Mouse (Mus musculus) intestine, embryonic 14.5 days (tissue): Measurements from ENCODE around the gene Stab1. TPM values are rescaled to one million over a fixed set of nuclear protein-coding genes. Genes with fewer than 3 reads are reported as not detected.

Experiments used
- ATAC-seq: fragments of 200-750 bp; cut with Nextera tagmentation; replicated peaks from 2 replicates; pipeline ENCODE4 v1.8.0; 2017; ENCODE audit warnings: low read depth, moderate number of reproducible peaks, moderate TSS enrichment, moderate library complexity; ENCODE audit not compliant: low FRiP score, low TSS enrichment
- DNase-seq: peaks from one replicate; pipeline ENCODE4 v3.0.0-alpha.2; 2018; ENCODE audit warnings: low spot score
- H3K27ac ChIP-seq: fragments of 300-500 bp; sonication (generic); 2 replicates; pipeline ENCODE4 v1.5.1; 2014; ENCODE audit warnings: low read depth, mild to moderate bottlenecking, control low read depth
- H3K27me3 ChIP-seq: fragments of 300-500 bp; sonication (generic); replicated peaks from 2 replicates; pipeline ENCODE4 v1.6.1; 2014; ENCODE audit warnings: low read length, control low read depth; ENCODE audit not compliant: control insufficient read depth, insufficient read depth
- H3K36me3 ChIP-seq: fragments of 300-500 bp; sonication (generic); 2 replicates; pipeline ENCODE4 v1.6.1; 2014; ENCODE audit warnings: low read length, control low read depth; ENCODE audit not compliant: control insufficient read depth, insufficient read depth
- H3K4me1 ChIP-seq: fragments of 300-500 bp; sonication (generic); replicated peaks from 2 replicates; pipeline ENCODE4 v1.6.1; 2014; ENCODE audit warnings: low read length, control low read depth, mixed read lengths; ENCODE audit not compliant: control insufficient read depth, insufficient read depth
- H3K4me2 ChIP-seq: fragments of 300-500 bp; sonication (generic); 2 replicates; pipeline ENCODE4 v1.6.1; 2014; ENCODE audit warnings: low read length
- H3K4me3 ChIP-seq: fragments of 300-500 bp; sonication (generic); 2 replicates; pipeline ENCODE4 v1.5.1; 2014; ENCODE audit warnings: low read depth, low read length, control low read depth, mixed read lengths
- H3K9ac ChIP-seq: fragments of 300-500 bp; sonication (generic); 2 replicates; pipeline ENCODE4 v1.6.1; 2014; ENCODE audit warnings: mild to moderate bottlenecking, low read length
- H3K9me3 ChIP-seq: fragments of 300-500 bp; sonication (generic); 2 replicates; pipeline ENCODE4 v1.6.1; 2016; ENCODE audit warnings: low read length, control low read depth; ENCODE audit not compliant: control insufficient read depth
- WGBS: fragments of 180-500 bp; shearing (Covaris S2); extraction: QIAGEN DNeasy Blood & Tissue Kit; methylation state at CpG from one replicate; pipeline ENCODE4 v1.1.7; 2014; 5-methylcytosine and 5-hydroxymethylcytosine counted together
- polyA plus RNA-seq: library from polyadenylated mRNA; unstranded; fragments of >200 nt; fragmentation: Nextera tagmentation; extraction: Ambion mirVana; gene quantifications from 2 replicates; pipeline ENCODE4 v1.2.1, GENCODE M21; 2014

Stab1 gene
- polyA plus RNA-seq: 35.8 and 41.0 TPM in 2 replicates

DNA sequence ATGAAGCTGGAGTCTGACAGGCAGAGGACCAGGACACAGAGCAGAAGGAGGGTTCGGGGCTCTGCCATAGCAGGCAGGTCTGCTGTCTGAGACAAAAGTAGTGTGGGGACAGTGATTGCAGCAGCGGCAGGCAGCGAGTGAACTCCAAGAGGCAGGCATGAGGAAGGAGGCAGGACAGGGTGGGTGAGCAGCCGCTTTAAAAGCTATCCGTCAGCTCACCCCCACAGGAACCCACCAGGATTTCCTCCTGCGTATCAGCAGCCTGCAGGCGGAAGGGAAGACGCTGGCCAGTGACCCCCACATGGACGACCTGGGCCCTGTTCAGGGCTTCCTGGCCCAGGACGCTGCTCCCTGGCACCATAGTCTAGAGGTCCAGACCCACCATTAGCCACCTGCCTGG lies at the start of gene Stab1:
Stab1 (minus strand) TSS at position 217 of the 400 bp plus-strand sequence.
- ATAC-seq (no peak), DNase-seq (no peak)
- WGBS: 38% methylated on average over 10 of the region's 10 CpGs
- peaks cover 7% of the 10 kb centered on the region; the same call in 1 of the 2 replicates for H3K4me1 ChIP-seq
- H3K27me3 ChIP-seq: no peaks in the 10 kb centered on the region
- no peaks in the 10 kb centered on the region for H3K9me3 ChIP-seq
- no peak within 1 kb of the TSS for H3K9ac ChIP-seq
- H3K27ac ChIP-seq: 0 out of 2 replicates have a peak within 1 kb of the TSS, but pooled peaks have one; percentile 4
- peaks cover 35% of the 10 kb centered on the region for H3K36me3 ChIP-seq
- peak within 1 kb of the TSS; percentile 17 for H3K4me3 ChIP-seq
- H3K4me2 ChIP-seq: peak within 1 kb of the TSS; percentile 18; the same call in 1 of the 2 replicates

GRCm38 (mm10) chr14:31217666-31218065 lies 49.2 kb upstream of the Stab1 start, which contains the start of gene Sema3g:
Gene Sema3g (plus strand): TSS chr14:31217860.
- DNase-seq: peak; percentile 66
- Histone ChIP-seq H3K36me3 (no peaks in the 10 kb centered on the region), H3K4me2 (peak within 1 kb of the TSS; percentile 26), H3K4me1 (no peaks in the 10 kb centered on the region; the same call in 1 of the 2 replicates), H3K27ac (no peak within 1 kb of the TSS), H3K4me3 (no peak within 1 kb of the TSS), H3K27me3 (no peaks in the 10 kb centered on the region), H3K9me3 (no peaks in the 10 kb centered on the region), H3K9ac (0 out of 2 replicates have a peak within 1 kb of the TSS, but pooled peaks have one; percentile 13)
- WGBS: 9% methylated on average over 11 of the region's 11 CpGs
- peak; percentile 77 for ATAC-seq

GRCm38 (mm10) chr14:31216846-31217245 lies 48.4 kb upstream of the Stab1 start, which contains the start of gene Nisch:
Gene Nisch (minus strand): TSS chr14:31216946.
- Histone ChIP-seq H3K4me1 (no peaks in the 10 kb centered on the region; the same call in 1 of the 2 replicates), H3K9me3 (no peaks in the 10 kb centered on the region), H3K9ac (0 out of 2 replicates have a peak within 1 kb of the TSS, but pooled peaks have one; percentile 13), H3K27ac (no peak within 1 kb of the TSS), H3K4me2 (peak within 1 kb of the TSS; percentile 26), H3K4me3 (no peak within 1 kb of the TSS), H3K27me3 (no peaks in the 10 kb centered on the region), H3K36me3 (no peaks in the 10 kb centered on the region)
- no peak for DNase-seq
- WGBS: 78% methylated on average over 2 of the region's 2 CpGs
- ATAC-seq: no peak

GRCm38 (mm10) chr14:31215157-31216002 lies 46.9 kb upstream of the Stab1 start:
- WGBS: 34% methylated on average over 15 of the region's 15 CpGs

GRCm38 (mm10) chr14:31214684-31215083 lies 46.2 kb upstream of the Stab1 start:
- ATAC-seq: no peak
- H3K27me3 ChIP-seq: no peaks in the 10 kb centered on the region
- H3K27ac ChIP-seq: no peak overlapping the region
- no peak overlapping the region for H3K4me3 ChIP-seq
- 86% methylated on average over 3 of the region's 3 CpGs for WGBS
- H3K4me2 ChIP-seq: no peak overlapping the region
- H3K9ac ChIP-seq: no peak overlapping the region
- no peaks in the 10 kb centered on the region for H3K36me3 ChIP-seq
- no peaks in the 10 kb centered on the region; the same call in 1 of the 2 replicates for H3K4me1 ChIP-seq
- no peak for DNase-seq
- no peaks in the 10 kb centered on the region for H3K9me3 ChIP-seq

More at GRCm38 (mm10) chr14:31215157-31216002, 46.9 kb upstream of the Stab1 start:
- H3K27me3 ChIP-seq: no peaks in the 10 kb centered on the region
- H3K4me3 ChIP-seq: no peak overlapping the region
- H3K9ac ChIP-seq: no peak overlapping the region
- ATAC-seq (no peak), DNase-seq (peak; percentile 72)
- H3K36me3 ChIP-seq: no peaks in the 10 kb centered on the region
- H3K4me2 ChIP-seq: no peak overlapping the region
- no peaks in the 10 kb centered on the region; the same call in 1 of the 2 replicates for H3K4me1 ChIP-seq
- H3K9me3 ChIP-seq: no peaks in the 10 kb centered on the region
- no peak overlapping the region for H3K27ac ChIP-seq

GRCm38 (mm10) chr14:31213868-31214267 lies 45.4 kb upstream of the Stab1 start:
- H3K36me3 ChIP-seq: no peaks in the 10 kb centered on the region
- H3K27me3 ChIP-seq: no peaks in the 10 kb centered on the region
- H3K27ac ChIP-seq: no peak overlapping the region
- ATAC-seq (no peak), DNase-seq (no peak)
- WGBS: 63% methylated on average over 8 of the region's 8 CpGs
- H3K4me3 ChIP-seq: no peak overlapping the region
- no peaks in the 10 kb centered on the region for H3K9me3 ChIP-seq
- H3K9ac ChIP-seq: no peak overlapping the region
- H3K4me2 ChIP-seq: no peak overlapping the region
- H3K4me1 ChIP-seq: no peaks in the 10 kb centered on the region; the same call in 1 of the 2 replicates

DNA sequence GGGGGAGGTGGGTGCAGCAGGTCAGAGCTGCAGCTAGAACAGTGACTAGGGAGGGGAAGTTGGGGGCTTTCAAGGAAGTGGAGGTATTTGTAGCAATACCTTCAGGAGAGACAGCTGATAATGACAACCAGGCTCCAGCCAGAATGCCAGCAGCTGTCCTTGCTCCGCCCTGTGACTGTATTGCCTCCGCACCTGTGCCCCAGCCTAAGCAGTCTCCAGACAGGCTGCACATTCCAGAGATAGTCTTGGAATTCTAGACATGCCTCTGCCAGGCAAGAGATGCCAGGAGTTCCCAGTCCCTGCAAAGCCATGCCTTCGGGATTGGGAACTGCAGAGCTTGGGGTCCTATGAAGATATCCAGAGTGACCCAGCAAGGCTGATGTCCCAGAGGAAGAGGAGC lies 44.1 kb upstream of the Stab1 start:
- Histone ChIP-seq H3K4me1 (no peaks in the 10 kb centered on the region; the same call in 1 of the 2 replicates), H3K27me3 (no peaks in the 10 kb centered on the region), H3K4me2 (no peak overlapping the region), H3K9me3 (no peaks in the 10 kb centered on the region), H3K9ac (no peak overlapping the region), H3K4me3 (no peak overlapping the region), H3K36me3 (no peaks in the 10 kb centered on the region), H3K27ac (no peak overlapping the region)
- WGBS: 60% methylated on average over 3 of the region's 3 CpGs
- no peak for ATAC-seq
- no peak for DNase-seq

DNA sequence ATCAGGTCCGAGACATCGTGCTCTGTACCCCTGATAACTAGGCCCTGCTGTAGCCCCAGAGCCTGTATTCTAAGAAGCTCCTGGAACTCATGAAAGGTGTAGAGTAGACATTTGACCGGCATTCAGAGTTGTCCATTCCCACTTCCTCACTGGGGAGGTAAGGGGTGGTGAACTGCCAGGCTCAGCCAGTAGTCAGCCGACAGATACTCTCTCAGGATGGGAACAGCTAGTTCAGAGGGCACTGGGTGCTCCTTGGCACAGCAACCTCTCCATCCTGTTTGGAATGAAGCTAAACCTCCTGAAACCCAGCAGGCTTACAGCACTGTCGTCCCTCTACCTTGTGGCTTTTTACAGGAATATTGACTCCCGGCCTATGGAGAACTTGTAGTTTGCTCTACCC lies 43.4 kb upstream of the Stab1 start:
- ATAC-seq: no peak
- H3K9me3 ChIP-seq: no peaks in the 10 kb centered on the region
- 89% methylated on average over 6 of the region's 6 CpGs for WGBS
- H3K4me2 ChIP-seq: no peak overlapping the region
- no peak overlapping the region for H3K4me3 ChIP-seq
- H3K9ac ChIP-seq: no peak overlapping the region
- H3K27me3 ChIP-seq: no peaks in the 10 kb centered on the region
- no peaks in the 10 kb centered on the region for H3K36me3 ChIP-seq
- peaks cover 3% of the 10 kb centered on the region for H3K4me1 ChIP-seq
- no peak for DNase-seq
- no peak overlapping the region for H3K27ac ChIP-seq
